Mouse (Mus musculus): ENCODE results near the gene Baiap3.

Baiap3 gene

GRCm38 (mm10) chr17:25256140-25256754 is at the start of gene Baiap3:
Baiap3 (minus strand) TSS chr17:25256364.
- no peak for DNase-seq (ENCODE audit: low read depth, low spot score)

GRCm38 (mm10) chr17:25298094-25298493 is 41.9 kb upstream of the Baiap3 start, which contains the start of gene Prss34:
Prss34 (plus strand) TSS chr17:25298394.
- no peak for DNase-seq (ENCODE audit: low read depth, low spot score)

GRCm38 (mm10) chr17:25294111-25294510 is 37.9 kb upstream of the Baiap3 start:
- DNase-seq (ENCODE audit: low read depth, low spot score) = no peak

GRCm38 (mm10) chr17:25293495-25293894 is 37.3 kb upstream of the Baiap3 start:
- DNase-seq (ENCODE audit: low read depth, low spot score) = no peak

- DNase-seq (ENCODE audit: low read depth, low spot score) = no peak
Measured at GRCm38 (mm10) chr17:25290411-25290810, 34.2 kb upstream of the Baiap3 start.

- no peak for DNase-seq (ENCODE audit: low read depth, low spot score)
Measured at GRCm38 (mm10) chr17:25288842-25289241, 32.7 kb upstream of the Baiap3 start.

GRCm38 (mm10) chr17:25285033-25285432 is 28.9 kb upstream of the Baiap3 start:
- peak; percentile 69 for DNase-seq (ENCODE audit: low read depth, low spot score)

- no peak for DNase-seq (ENCODE audit: low read depth, low spot score)
Measured at GRCm38 (mm10) chr17:25282133-25282532, 26.0 kb upstream of the Baiap3 start.

GRCm38 (mm10) chr17:25275833-25276232 is 19.7 kb upstream of the Baiap3 start:
- no peak for DNase-seq (ENCODE audit: low read depth, low spot score)

- no peak for DNase-seq (ENCODE audit: low read depth, low spot score)
Measured at GRCm38 (mm10) chr17:25274571-25275346, 18.6 kb upstream of the Baiap3 start, which contains the start of gene Ube2i. Ube2i (minus strand) TSS chr17:25274622.

- peak; percentile 99 for DNase-seq (ENCODE audit: low read depth, low spot score)
Measured at GRCm38 (mm10) chr17:25273706-25274501, 17.7 kb upstream of the Baiap3 start.

- DNase-seq (ENCODE audit: low read depth, low spot score) = peak; percentile 40
Measured at GRCm38 (mm10) chr17:25272951-25273705, 17.0 kb upstream of the Baiap3 start.

GRCm38 (mm10) chr17:25272326-25272725 is 16.2 kb upstream of the Baiap3 start:
- no peak for DNase-seq (ENCODE audit: low read depth, low spot score)

GRCm38 (mm10) chr17:25270795-25271335 is 14.7 kb upstream of the Baiap3 start:
- no peak for DNase-seq (ENCODE audit: low read depth, low spot score)

GRCm38 (mm10) chr17:25264453-25264852 is 8.3 kb upstream of the Baiap3 start:
- no peak for DNase-seq (ENCODE audit: low read depth, low spot score)

GRCm38 (mm10) chr17:25257804-25258261 is 1.7 kb upstream of the Baiap3 start:
- DNase-seq (ENCODE audit: low read depth, low spot score) = no peak

GRCm38 (mm10) chr17:25255110-25255509 is 1.1 kb downstream of the Baiap3 start:
- no peak for DNase-seq (ENCODE audit: low read depth, low spot score)

GRCm38 (mm10) chr17:25253760-25254159 is 2.4 kb downstream of the Baiap3 start:
- DNase-seq (ENCODE audit: low read depth, low spot score) = no peak

- no peak for DNase-seq (ENCODE audit: low read depth, low spot score)
Measured at GRCm38 (mm10) chr17:25252643-25253042, 3.5 kb downstream of the Baiap3 start.

- DNase-seq (ENCODE audit: low read depth, low spot score) = no peak
Measured at GRCm38 (mm10) chr17:25250181-25250835, 5.9 kb downstream of the Baiap3 start.
